Mouse (Mus musculus) forebrain, postnatal 0 days (tissue): Measurements from ENCODE around the gene Krt13. TPM values are rescaled to one million over a fixed set of nuclear protein-coding genes. Genes with fewer than 3 reads are reported as not detected.
A peak's percentile ranks its signal among the peaks of the same experiment; 100 is the strongest.

ENCODE experiments used
- ATAC-seq: fragments of 200-750 bp; cut with Nextera tagmentation; 2 replicates; pipeline ENCODE4 v1.8.0; 2017; ENCODE audit warnings: mild to moderate bottlenecking, moderate library complexity
- DNase-seq: peaks from one replicate; pipeline ENCODE4 v3.0.0-alpha.2; 2015
- H3K27ac ChIP-seq: fragments of 300-500 bp; sonication (generic); 2 replicates; pipeline ENCODE4 v1.5.1; 2014; ENCODE audit warnings: low read depth, mild to moderate bottlenecking, antibody characterized with exemption, low read length, moderate library complexity, mixed read lengths
- H3K27me3 ChIP-seq: fragments of 300-500 bp; sonication (generic); 2 replicates; pipeline ENCODE4 v1.6.1; 2014; ENCODE audit warnings: mild to moderate bottlenecking, low read length, mixed read lengths; ENCODE audit not compliant: insufficient read depth
- H3K36me3 ChIP-seq: fragments of 300-500 bp; sonication (generic); 2 replicates; pipeline ENCODE4 v1.6.1; 2014; ENCODE audit warnings: mild to moderate bottlenecking, moderate library complexity; ENCODE audit not compliant: insufficient read depth
- H3K4me1 ChIP-seq: fragments of 300-500 bp; sonication (generic); 2 replicates; pipeline ENCODE4 v1.6.1; 2014; ENCODE audit warnings: antibody characterized with exemption; ENCODE audit not compliant: insufficient read depth
- H3K4me2 ChIP-seq: fragments of 300-500 bp; sonication (generic); 2 replicates; pipeline ENCODE4 v1.6.1; 2014; ENCODE audit warnings: low read depth, mild to moderate bottlenecking, moderate library complexity
- H3K4me3 ChIP-seq: fragments of 300-500 bp; sonication (generic); 2 replicates; pipeline ENCODE4 v1.5.1; 2014; ENCODE audit warnings: low read depth, low read length, mixed read lengths
- H3K9ac ChIP-seq: fragments of 300-500 bp; sonication (generic); 2 replicates; pipeline ENCODE4 v1.6.1; 2014; ENCODE audit warnings: mild to moderate bottlenecking
- H3K9me3 ChIP-seq: fragments of 300-500 bp; sonication (generic); 2 replicates; pipeline ENCODE4 v1.6.1; 2016; ENCODE audit warnings: low read length
- CTCF ChIP-seq: sonication (generic); IDR thresholded peaks from 2 replicates; pipeline ENCODE4 v1.5.1; 2016; ENCODE audit warnings: antibody characterized with exemption, control low read depth, low read depth
- WGBS: fragments of 180-500 bp; shearing (Covaris S2); extraction: QIAGEN DNeasy Blood & Tissue Kit; methylation state at CpG from one replicate; pipeline ENCODE4 v1.1.7; 2014; 5-methylcytosine and 5-hydroxymethylcytosine counted together
- polyA plus RNA-seq: library from polyadenylated mRNA; unstranded; fragments of >200 nt; fragmentation: Nextera tagmentation; extraction: Ambion mirVana; gene quantifications from 2 replicates; pipeline ENCODE4 v1.2.1, GENCODE M21; 2015
- total RNA-seq: library from RNA; depleted of rRNA; stranded (reverse); fragments of >200 nt; gene quantifications from 2 replicates; pipeline ENCODE4 v1.2.3, GENCODE M21; 2014

Krt13 gene
- total and polyA plus RNA-seq, 2 experiments from 2014 or later, result not detected

DNA sequence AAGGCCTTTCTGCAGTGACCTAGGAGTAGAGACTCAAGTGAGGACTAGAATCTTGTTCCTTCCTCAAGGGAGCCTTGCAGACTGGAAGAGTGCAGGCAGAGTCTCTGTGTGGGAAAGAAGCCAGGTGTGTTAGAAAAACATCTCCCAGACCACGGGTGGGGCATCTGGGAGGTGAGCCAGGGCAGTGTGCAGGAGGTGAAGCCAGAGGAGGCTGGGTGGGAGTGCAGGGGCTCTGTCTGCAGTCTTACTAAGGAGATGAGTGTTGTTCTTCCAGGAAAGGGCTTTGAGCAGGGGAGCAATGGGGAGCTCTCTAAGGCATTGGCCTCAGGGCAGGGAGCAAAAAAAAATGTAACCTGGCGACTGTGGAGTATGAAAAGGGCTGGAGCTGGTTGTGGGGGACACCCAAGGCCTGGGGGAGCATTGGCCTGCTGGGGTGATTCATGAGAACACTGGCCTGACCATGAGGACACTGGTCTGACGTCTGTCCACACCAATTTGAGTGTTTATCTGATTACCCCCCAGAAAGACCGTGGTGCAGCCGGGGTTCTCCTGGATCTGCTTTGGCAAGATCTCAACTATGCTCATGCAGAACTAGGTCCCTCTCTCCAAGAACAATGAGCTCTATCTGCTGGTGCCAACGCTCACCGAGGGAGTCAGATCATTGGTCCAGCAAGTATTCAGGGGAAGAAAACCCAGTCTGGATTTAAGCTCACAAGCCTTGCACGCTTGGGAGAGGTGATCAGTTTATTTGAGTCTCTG, 34.3 kb upstream of the Krt13 start:
- ATAC-seq (no peak), DNase-seq (no peak)
- H3K9ac ChIP-seq, result no peak overlapping the region
- H3K9me3 ChIP-seq, result no peaks in the 10 kb centered on the region
- no peaks in the 10 kb centered on the region for H3K36me3 ChIP-seq
- H3K4me3 ChIP-seq, result no peak overlapping the region
- H3K4me2 ChIP-seq, result no peak overlapping the region
- H3K4me1 ChIP-seq, result no peaks in the 10 kb centered on the region
- 60% methylated on average over 8 of the region's 8 CpGs for WGBS
- no peaks in the 10 kb centered on the region for H3K27me3 ChIP-seq
- H3K27ac ChIP-seq, result no peak overlapping the region
- TF ChIP-seq CTCF, result no peak

DNA sequence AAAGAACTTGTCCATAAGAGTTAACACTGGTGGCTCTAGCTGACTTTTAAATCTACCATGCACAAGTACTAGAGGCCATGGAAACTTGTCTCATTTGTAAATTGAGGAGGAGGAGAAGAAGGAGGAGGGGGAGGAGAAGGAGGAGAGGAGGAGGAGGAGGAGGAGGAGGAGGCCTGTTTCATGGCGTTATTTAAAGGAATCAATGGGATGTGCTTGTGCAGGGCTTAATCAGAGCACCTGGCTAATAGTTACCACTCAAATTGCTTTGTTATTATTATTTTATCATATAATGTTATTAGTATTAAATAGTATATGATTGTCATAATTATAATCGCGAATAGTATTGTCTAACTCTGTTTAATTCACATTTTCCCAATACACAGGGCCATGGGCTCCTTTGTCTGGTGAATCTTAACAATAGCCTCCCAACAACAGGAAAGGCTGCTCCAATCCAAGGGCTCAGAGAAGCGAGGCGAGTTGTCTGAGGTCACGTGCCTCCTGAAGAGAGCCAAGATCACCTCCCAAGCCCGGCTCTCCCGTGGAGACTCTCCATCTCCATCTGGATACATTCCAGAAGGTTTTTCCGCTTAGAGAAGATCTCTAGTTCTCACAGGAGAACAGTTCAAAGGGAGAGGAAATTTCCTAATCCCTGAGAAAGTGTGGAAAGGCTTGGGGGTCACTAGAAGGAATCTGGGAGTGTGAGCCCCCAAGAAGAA, 27.4 kb upstream of the Krt13 start, which contains the start of gene Krt19:
Gene Krt19, minus strand, starts transcription at position 51 of the 716 bp plus-strand sequence.
- H3K27me3 ChIP-seq, result peaks cover 14% of the 10 kb centered on the region
- no peaks in the 10 kb centered on the region for H3K4me1 ChIP-seq
- DNase-seq (no peak), ATAC-seq (no peak)
- no peak for TF ChIP-seq CTCF
- 41% methylated on average over 9 of the region's 9 CpGs for WGBS
- no peak within 1 kb of the TSS for H3K9ac ChIP-seq
- H3K4me2 ChIP-seq, result no peak within 1 kb of the TSS
- H3K36me3 ChIP-seq, result no peaks in the 10 kb centered on the region
- no peak within 1 kb of the TSS for H3K4me3 ChIP-seq
- H3K27ac ChIP-seq, result no peak within 1 kb of the TSS
- H3K9me3 ChIP-seq, result no peaks in the 10 kb centered on the region

DNA sequence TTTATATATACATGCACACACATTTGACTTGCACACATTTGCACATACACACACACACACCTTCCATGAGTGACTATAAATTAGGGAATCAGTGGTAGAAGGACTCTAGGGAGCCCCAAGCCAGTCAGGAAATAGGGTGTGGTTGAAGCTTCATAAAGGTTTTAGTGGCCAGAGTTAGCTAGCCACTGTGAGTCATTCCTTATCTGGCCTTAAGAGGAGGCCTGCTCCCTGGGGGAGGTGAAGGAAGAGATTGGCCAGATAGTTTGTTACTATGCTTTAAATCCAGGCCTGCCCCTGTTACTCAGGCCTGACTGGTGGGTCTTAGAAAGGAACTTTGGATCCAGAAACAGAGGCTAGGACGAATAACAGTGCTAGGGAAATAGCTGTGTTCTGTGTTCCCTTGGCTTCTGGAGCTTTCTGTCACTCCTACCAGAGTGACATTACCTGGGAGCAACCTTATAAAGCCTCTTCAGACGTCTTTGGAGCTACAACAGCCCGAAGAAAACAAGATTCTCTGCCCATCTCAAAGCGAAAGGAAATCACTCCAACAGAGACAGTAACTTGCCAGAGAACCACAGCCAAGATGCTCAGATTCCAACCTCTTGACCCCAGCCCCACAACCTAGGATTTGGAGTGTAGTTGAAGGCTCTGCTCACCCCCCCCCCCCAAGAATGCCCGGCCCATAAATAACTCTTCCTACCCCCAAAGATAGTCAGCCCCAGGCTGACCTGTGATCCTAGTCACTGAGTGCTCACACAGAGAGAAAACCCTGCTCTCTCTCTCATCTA, 26.4 kb upstream of the Krt13 start:
- WGBS, result 72% methylated on average over 5 of the region's 5 CpGs
- TF ChIP-seq CTCF, result no peak
- Histone ChIP-seq H3K9ac (no peak overlapping the region), H3K36me3 (no peaks in the 10 kb centered on the region), H3K4me1 (no peaks in the 10 kb centered on the region), H3K4me3 (no peak overlapping the region), H3K27ac (no peak overlapping the region), H3K4me2 (no peak overlapping the region), H3K27me3 (peaks cover 14% of the 10 kb centered on the region), H3K9me3 (no peaks in the 10 kb centered on the region)
- DNase-seq, result no peak
- no peak for ATAC-seq

DNA sequence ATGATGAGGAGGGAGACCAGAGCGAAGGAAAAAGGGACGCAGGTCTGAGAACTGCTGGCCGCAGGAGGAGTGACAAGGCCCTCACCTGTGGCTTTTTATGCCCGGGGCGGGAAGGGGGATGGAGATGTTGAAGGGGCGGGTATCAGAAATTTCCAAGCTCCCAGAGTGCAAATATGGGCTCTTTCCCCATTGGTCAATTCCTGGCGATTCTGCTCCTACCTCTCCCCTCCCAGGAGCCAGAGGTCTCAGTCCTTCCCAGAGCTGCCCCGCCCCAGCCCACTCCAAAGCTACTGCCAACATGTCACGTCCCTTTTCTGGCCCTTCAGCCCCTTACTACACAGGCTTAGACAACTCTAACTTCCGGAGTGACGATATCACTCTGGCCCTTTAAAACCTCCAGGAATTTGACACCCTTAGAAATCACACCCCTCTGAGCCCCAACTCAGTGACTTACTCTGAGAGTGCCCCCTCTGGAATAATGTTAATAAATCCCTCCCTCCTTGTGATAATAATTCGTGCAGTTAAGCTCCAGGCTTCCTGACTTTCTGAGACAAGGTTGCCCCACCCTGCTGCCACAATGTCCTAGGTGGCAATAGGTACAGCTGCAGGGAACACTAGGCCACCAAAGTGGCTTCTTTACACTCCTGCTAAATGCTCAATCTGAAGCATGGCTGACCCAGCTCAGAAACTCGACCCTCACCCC, 24.6 kb upstream of the Krt13 start:
- no peaks in the 10 kb centered on the region for H3K9me3 ChIP-seq
- H3K27me3 ChIP-seq, result peaks cover 14% of the 10 kb centered on the region
- no peak overlapping the region for H3K9ac ChIP-seq
- no peak for TF ChIP-seq CTCF
- ATAC-seq (no peak), DNase-seq (no peak)
- no peaks in the 10 kb centered on the region for H3K36me3 ChIP-seq
- no peak overlapping the region for H3K27ac ChIP-seq
- no peaks in the 10 kb centered on the region for H3K4me1 ChIP-seq
- peak overlapping the region; percentile 38 for H3K4me2 ChIP-seq
- H3K4me3 ChIP-seq, result peak overlapping the region; percentile 14; the same call in 1 of the 2 replicates
- 3% methylated on average over 13 of the region's 13 CpGs for WGBS

DNA sequence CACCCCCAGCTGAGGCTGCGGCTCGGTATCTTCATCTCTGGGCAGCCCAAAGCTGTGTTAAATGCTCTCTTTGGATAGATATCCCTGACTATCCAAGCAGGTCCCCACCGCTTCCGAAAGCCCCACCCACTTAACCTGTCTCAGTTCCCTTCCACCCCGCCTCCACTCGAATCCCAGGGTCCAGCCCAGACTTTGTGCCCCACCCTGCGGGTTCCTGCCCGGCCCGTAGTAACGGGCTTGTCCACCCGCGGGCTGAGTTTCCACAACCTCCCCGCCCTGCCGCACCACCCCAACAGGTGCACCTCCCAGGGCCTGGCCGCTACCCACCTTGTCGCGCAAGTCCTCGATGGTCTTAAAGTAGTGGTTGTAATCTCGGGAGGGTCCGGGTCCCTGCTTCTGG, 23.7 kb upstream of the Krt13 start:
- H3K9ac ChIP-seq, result no peak overlapping the region; the same call in 1 of the 2 replicates
- DNase-seq, result no peak
- ATAC-seq, result no peak
- H3K36me3 ChIP-seq, result no peaks in the 10 kb centered on the region
- peak overlapping the region; percentile 38 for H3K4me2 ChIP-seq
- no peak for TF ChIP-seq CTCF
- no peaks in the 10 kb centered on the region for H3K9me3 ChIP-seq
- no peaks in the 10 kb centered on the region for H3K4me1 ChIP-seq
- H3K4me3 ChIP-seq, result peak overlapping the region; percentile 14; the same call in 1 of the 2 replicates
- H3K27ac ChIP-seq, result no peak overlapping the region
- peaks cover 14% of the 10 kb centered on the region for H3K27me3 ChIP-seq
- 2% methylated on average over 20 of the region's 20 CpGs for WGBS

DNA sequence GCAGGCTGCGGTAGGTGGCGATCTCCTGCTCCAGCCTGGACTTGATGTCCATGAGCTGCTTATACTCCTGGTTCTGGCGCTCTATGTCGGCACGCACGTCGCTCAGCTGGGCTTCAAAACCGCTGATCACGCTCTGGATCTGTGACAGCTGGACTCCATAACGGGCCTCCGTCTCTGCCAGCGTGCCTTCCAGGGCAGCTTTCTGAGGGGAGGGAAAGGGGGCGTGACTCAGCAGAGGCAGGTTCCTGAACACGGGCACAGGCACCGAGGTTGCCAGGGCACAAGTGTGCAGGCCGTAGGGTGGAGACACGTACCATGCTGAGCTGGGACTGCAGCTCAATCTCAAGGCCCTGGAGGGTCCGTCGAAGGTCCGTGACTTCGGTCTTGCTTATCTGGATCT, 19.6 kb upstream of the Krt13 start:
- no peaks in the 10 kb centered on the region for H3K36me3 ChIP-seq
- no peak for DNase-seq
- H3K4me1 ChIP-seq, result no peaks in the 10 kb centered on the region
- H3K9ac ChIP-seq, result no peak overlapping the region
- no peaks in the 10 kb centered on the region for H3K9me3 ChIP-seq
- no peak for ATAC-seq
- no peak overlapping the region for H3K27ac ChIP-seq
- H3K4me3 ChIP-seq, result no peak overlapping the region
- WGBS, result 81% methylated on average over 21 of the region's 21 CpGs
- H3K27me3 ChIP-seq, result peaks cover 14% of the 10 kb centered on the region
- TF ChIP-seq CTCF, result no peak
- H3K4me2 ChIP-seq, result no peak overlapping the region
